Mouse (Mus musculus) heart, embryonic 14.5 days (tissue): ENCODE data around the gene Shd. TPM values are rescaled to one million over a fixed set of nuclear protein-coding genes. Genes with fewer than 3 reads are reported as not detected.

ENCODE experiments used
- ATAC-seq: fragments of 200-750 bp; cut with Nextera tagmentation; 2 replicates; pipeline ENCODE4 v1.8.0; 2017; ENCODE audit warnings: low read depth, moderate TSS enrichment; ENCODE audit not compliant: insufficient number of reproducible peaks, insufficient read depth, low FRiP score
- H3K27ac ChIP-seq, 2 experiments: fragments of 200-500 bp in 1 of 2; fragments of 300-500 bp in 1 of 2; sonication (generic) in 1 of 2; replicated peaks in 1 of 2; 2 replicates each; pipeline ENCODE4 v1.5.1; 2012 to 2014; ENCODE audit warnings: low read depth in 2 of 2, low read length in 2 of 2, control low read depth in 1 of 2, mild to moderate bottlenecking in 1 of 2, mixed read lengths in 1 of 2; ENCODE audit not compliant: control insufficient read depth in 1 of 2, insufficient read depth in 1 of 2
- H3K27me3 ChIP-seq: fragments of 300-500 bp; sonication (generic); 2 replicates; pipeline ENCODE4 v1.6.1; 2014; ENCODE audit warnings: mild to moderate bottlenecking, low read length, control low read depth; ENCODE audit not compliant: control insufficient read depth, insufficient read depth
- H3K36me3 ChIP-seq: fragments of 300-500 bp; sonication (generic); 2 replicates; pipeline ENCODE4 v1.6.1; 2014; ENCODE audit warnings: mild to moderate bottlenecking, control low read depth, low read length, mixed read lengths; ENCODE audit not compliant: control insufficient read depth, insufficient read depth
- H3K4me1 ChIP-seq, 2 experiments: fragments of 200-500 bp in 1 of 2; fragments of 300-500 bp in 1 of 2; sonication (generic) in 1 of 2; 2 replicates each; pipeline ENCODE4 v1.6.1; 2012 to 2014; ENCODE audit warnings: low read length in 2 of 2, control low read depth in 1 of 2, mixed read lengths in 1 of 2; ENCODE audit not compliant: control insufficient read depth in 2 of 2, insufficient read depth in 2 of 2
- H3K4me2 ChIP-seq: fragments of 300-500 bp; sonication (generic); 2 replicates; pipeline ENCODE4 v1.6.1; 2014; ENCODE audit warnings: mild to moderate bottlenecking, low read length
- H3K4me3 ChIP-seq, 2 experiments: fragments of 200-500 bp in 1 of 2; fragments of 300-500 bp in 1 of 2; sonication (generic) in 1 of 2; 2 replicates each; pipeline ENCODE4 v1.5.1; 2012 to 2014; ENCODE audit warnings: low read length in 2 of 2, mild to moderate bottlenecking in 2 of 2, control low read depth in 1 of 2, low read depth in 1 of 2, moderate library complexity in 1 of 2; ENCODE audit not compliant: control insufficient read depth in 1 of 2, insufficient read depth in 1 of 2
- H3K9ac ChIP-seq: fragments of 300-500 bp; sonication (generic); 2 replicates; pipeline ENCODE4 v1.6.1; 2014; ENCODE audit warnings: mild to moderate bottlenecking, low read length
- H3K9me3 ChIP-seq: fragments of 300-500 bp; sonication (generic); 2 replicates; pipeline ENCODE4 v1.6.1; 2016; ENCODE audit warnings: low read length, control low read depth; ENCODE audit not compliant: control insufficient read depth
- WGBS: fragments of 180-500 bp; shearing (Covaris S2); extraction: QIAGEN DNeasy Blood & Tissue Kit; methylation state at CpG from one replicate; pipeline ENCODE4 v1.1.7; 2014; 5-methylcytosine and 5-hydroxymethylcytosine counted together
- polyA plus RNA-seq: library from polyadenylated mRNA; unstranded; fragments of >200 nt; fragmentation: Nextera tagmentation; extraction: Ambion mirVana; gene quantifications from 2 replicates; pipeline ENCODE4 v1.2.1, GENCODE M21; 2014

The Shd gene
- polyA plus RNA-seq, 1 experiment from 2014 or later, result 7.1 TPM

DNA sequence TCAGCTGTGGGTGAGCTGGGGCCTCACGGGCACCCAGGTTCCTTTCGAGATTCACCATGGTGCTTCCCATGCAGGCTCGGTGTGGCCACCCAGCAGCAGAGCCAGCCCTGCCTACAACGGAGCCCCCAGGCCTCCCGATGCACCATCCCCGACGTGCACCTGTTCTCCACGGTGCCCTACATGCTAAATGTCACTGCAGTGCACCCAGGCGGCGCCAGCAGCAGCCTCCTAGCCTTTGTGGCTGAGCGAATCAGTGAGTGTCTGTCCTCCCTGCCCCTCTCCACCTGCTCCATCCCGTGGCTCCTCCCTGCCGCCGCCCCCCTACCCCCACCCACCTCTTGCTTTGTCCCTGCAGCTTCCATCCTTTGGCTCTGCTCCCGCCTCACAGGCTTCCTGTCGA lies 16.0 kb upstream of the Shd start:
- H3K27me3 ChIP-seq, result peaks cover 17% of the 10 kb centered on the region

DNA sequence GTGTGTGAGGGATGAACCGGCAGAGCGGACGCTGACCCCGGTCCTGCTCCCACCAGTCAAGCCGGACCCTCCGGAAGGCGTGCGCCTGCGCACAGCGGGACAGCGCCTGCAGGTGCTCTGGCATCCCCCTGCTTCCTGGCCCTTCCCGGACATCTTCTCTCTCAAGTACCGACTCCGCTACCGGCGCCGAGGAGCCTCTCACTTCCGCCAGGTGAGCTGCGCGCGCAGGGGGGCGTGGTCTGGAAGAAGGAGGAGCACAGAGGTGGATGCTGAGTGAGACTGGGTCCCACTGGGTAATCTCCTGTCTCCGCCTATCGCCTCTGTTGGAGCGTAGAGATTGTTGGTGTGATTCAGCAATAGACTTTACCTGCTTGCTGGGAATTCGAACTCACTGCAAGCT lies 14.1 kb upstream of the Shd start:
- peak overlapping the region; percentile 38 to 46 for H3K4me3 ChIP-seq
- 1% methylated on average over 26 of the region's 26 CpGs for WGBS
- H3K9me3 ChIP-seq, result no peaks in the 10 kb centered on the region
- H3K36me3 ChIP-seq, result peaks cover 5% of the 10 kb centered on the region
- peaks cover 15 to 18% of the 10 kb centered on the region in 2 experiments for H3K4me1 ChIP-seq
- H3K9ac ChIP-seq, result no peak overlapping the region
- no peak for ATAC-seq
- H3K27ac ChIP-seq, result no peak overlapping the region
- peaks cover 17% of the 10 kb centered on the region for H3K27me3 ChIP-seq
- H3K4me2 ChIP-seq, result peak overlapping the region; percentile 62

More for the DNA sequence above, 16.0 kb upstream of the Shd start:
- Histone ChIP-seq H3K36me3 (no peaks in the 10 kb centered on the region), H3K27ac (no peak overlapping the region), H3K4me1 (peaks cover 10 to 11% of the 10 kb centered on the region in 2 experiments), H3K9me3 (no peaks in the 10 kb centered on the region), H3K4me3 (no peak overlapping the region), H3K4me2 (no peak overlapping the region), H3K9ac (no peak overlapping the region)
- no peak for ATAC-seq
- WGBS, result 26% methylated on average over 16 of the region's 16 CpGs

- no peak overlapping the region for H3K9ac ChIP-seq
- H3K4me1 ChIP-seq, result peaks cover 15 to 18% of the 10 kb centered on the region in 2 experiments
- H3K4me3 ChIP-seq, result peak overlapping the region; percentile 38 to 46; a peak in 3 of 4 replicates
- 33% methylated on average over 6 of the region's 6 CpGs for WGBS
- H3K36me3 ChIP-seq, result peaks cover 10% of the 10 kb centered on the region
- no peaks in the 10 kb centered on the region for H3K9me3 ChIP-seq
- peaks cover 17% of the 10 kb centered on the region for H3K27me3 ChIP-seq
- ATAC-seq, result no peak
- no peak overlapping the region for H3K27ac ChIP-seq
- H3K4me2 ChIP-seq, result peak overlapping the region; percentile 62
These were observed 13.7 kb upstream of the Shd start for GRCm38 (mm10) chr17:55956591-55956990.

- peaks cover 15 to 18% of the 10 kb centered on the region in 2 experiments for H3K4me1 ChIP-seq
- ATAC-seq, result no peak
- 18% methylated on average over 9 of the region's 9 CpGs for WGBS
- H3K9ac ChIP-seq, result no peak overlapping the region
- H3K4me3 ChIP-seq, result no peak overlapping the region
- no peaks in the 10 kb centered on the region for H3K9me3 ChIP-seq
- peaks cover 17% of the 10 kb centered on the region for H3K27me3 ChIP-seq
- peaks cover 16% of the 10 kb centered on the region for H3K36me3 ChIP-seq
- H3K27ac ChIP-seq, result no peak overlapping the region
- H3K4me2 ChIP-seq, result no peak overlapping the region; the same call in 1 of the 2 replicates
These were observed 13.1 kb upstream of the Shd start for GRCm38 (mm10) chr17:55957168-55957567.

DNA sequence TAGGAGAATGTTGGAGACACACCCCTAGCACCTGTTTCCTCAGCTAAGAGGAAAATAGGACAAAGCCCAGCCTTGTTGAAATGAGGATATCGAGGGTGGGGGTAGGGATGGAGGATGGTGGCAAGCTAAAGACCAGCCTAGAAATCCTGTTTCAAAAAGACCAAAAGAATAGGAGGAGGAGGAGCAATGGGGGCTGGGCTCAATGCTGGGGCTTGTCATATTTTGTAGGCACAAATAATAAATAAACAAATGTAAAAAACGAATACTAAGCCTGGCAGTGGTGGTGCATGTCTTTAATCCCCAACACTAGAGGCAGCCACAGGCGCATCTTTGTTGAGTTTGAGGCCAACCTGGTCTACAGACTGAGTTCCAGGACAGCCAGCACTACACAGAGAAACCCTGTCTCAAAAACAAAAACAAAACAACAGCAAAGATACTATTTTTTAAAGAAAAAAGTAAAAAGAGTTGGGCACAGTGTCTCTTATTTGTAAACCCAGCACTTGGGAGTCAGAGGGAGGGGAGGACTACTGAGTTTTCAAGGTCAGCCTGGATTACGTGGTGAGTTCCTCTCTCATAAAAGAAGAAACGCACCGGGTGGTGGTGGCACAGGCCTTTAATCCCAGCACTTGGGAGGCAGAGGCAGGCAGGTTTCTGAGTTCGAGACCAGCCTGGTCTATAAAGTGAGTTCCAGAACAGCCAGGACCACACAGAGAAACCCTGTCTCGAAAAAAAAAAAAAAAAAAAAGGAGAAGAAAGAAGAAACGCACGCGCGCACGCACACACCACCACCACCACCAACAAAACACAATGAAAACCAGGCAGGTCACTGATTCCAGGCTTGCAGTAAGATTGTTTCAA lies 12.3 kb upstream of the Shd start:
- no peak for ATAC-seq
- Histone ChIP-seq H3K4me3 (peak overlapping the region; percentile 61 to 95), H3K9ac (peak overlapping the region; percentile 78; the same call in 1 of the 2 replicates), H3K27ac (peak overlapping the region in 1 of 2 experiments; percentile 98; a peak in 1 of 4 replicates), H3K4me1 (peaks cover 15 to 18% of the 10 kb centered on the region in 2 experiments), H3K4me2 (peak overlapping the region; percentile 75), H3K36me3 (peaks cover 21% of the 10 kb centered on the region), H3K27me3 (peaks cover 17% of the 10 kb centered on the region), H3K9me3 (no peaks in the 10 kb centered on the region)
- 76% methylated on average over 13 of the region's 13 CpGs for WGBS

- peaks cover 24% of the 10 kb centered on the region for H3K36me3 ChIP-seq
- peaks cover 17% of the 10 kb centered on the region for H3K27me3 ChIP-seq
- H3K4me1 ChIP-seq, result peaks cover 18% of the 10 kb centered on the region in 2 experiments
- peak overlapping the region; percentile 98 to 100 for H3K27ac ChIP-seq
- H3K4me3 ChIP-seq, result peak overlapping the region; percentile 61 to 95
- WGBS, result 27% methylated on average over 2 of the region's 2 CpGs
- peak overlapping the region; percentile 78 for H3K9ac ChIP-seq
- peak overlapping the region; percentile 75 for H3K4me2 ChIP-seq
- no peak for ATAC-seq
- no peaks in the 10 kb centered on the region for H3K9me3 ChIP-seq
These were observed 11.7 kb upstream of the Shd start for GRCm38 (mm10) chr17:55958584-55958886.

DNA sequence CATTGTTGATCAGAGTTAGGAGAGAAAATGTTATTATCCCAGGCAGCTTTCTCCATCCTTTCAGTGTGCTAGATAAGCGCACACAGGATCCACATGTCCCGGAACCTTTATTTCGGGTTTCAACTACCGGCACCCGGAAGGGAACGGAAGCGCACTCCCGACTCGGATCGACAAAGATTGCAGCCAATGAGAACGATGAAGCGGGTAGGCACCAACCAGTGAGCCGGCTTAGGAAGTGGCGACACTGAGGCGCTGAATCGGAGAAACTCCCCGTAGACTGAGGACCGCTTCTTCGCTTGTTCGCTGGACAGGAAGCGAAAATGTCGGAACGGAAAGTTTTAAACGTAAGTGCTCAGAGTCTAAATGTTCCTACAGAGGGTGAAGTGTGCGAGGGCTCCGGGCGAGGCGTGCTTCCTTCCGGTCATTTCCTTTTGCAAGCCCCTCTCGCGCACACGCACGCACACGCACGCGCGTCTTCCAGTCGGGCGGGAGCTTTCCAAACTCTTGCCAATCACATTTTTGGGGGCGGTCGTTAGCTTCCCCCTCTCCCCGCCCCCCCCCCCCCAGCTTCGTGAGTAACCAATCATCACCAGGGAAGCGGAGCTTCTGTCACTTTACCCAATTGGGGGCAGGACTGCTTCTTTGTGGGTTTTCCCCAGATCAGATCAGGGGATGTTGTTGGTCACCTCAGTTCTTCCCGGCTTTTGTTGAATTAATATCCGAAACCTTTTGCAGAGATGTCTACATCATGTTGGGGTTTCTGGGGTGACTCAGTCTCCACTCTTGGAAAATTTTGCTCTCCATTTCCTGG lies 11.1 kb upstream of the Shd start, which contains the start of gene Yju2:
Gene Yju2, plus strand, starts transcription at position 182 of the 811 bp plus-strand sequence.
- H3K36me3 ChIP-seq, result peaks cover 26% of the 10 kb centered on the region
- peak within 1 kb of the TSS; percentile 75 for H3K4me2 ChIP-seq
- H3K9me3 ChIP-seq, result no peaks in the 10 kb centered on the region
- under 1% methylated on average over 46 of the region's 46 CpGs for WGBS
- H3K9ac ChIP-seq, result peak within 1 kb of the TSS; percentile 78
- H3K4me3 ChIP-seq, result peak within 1 kb of the TSS; percentile 61 to 95
- peak within 1 kb of the TSS; percentile 98 to 100 for H3K27ac ChIP-seq
- ATAC-seq, result peak; percentile 92
- H3K27me3 ChIP-seq, result peaks cover 15% of the 10 kb centered on the region
- H3K4me1 ChIP-seq, result peaks cover 18% of the 10 kb centered on the region in 2 experiments
